Mouse (Mus musculus): ENCODE measurements at regions not wholly inside any gene's neighbourhood (a gene's known extent, or its start where the extent isn't known, plus 50 kb on each side); places are given as distances from the start of the nearest gene placed in this dataset.

- in situ Hi-C loops (cut with MboI; ENCODE audit: low pct_unique_long_range_greater_than_20kb in 1 of 2, low sequenced_read_pairs in 2 of 2, unreplicated experiment in 1 of 2) = no loop called here
Observed at GRCm38 (mm10) chr11:31462440-31462839, 92.6 kb upstream of the Stc2 start.

GRCm38 (mm10) chr11:31461824-31462223, 92.0 kb upstream of the Stc2 start:
- in situ Hi-C loops (cut with MboI; ENCODE audit: low pct_unique_long_range_greater_than_20kb in 1 of 2, low sequenced_read_pairs in 2 of 2, unreplicated experiment in 1 of 2) = no loop called here

GRCm38 (mm10) chr11:31461348-31461747, 91.5 kb upstream of the Stc2 start:
- in situ Hi-C loops (cut with MboI; ENCODE audit: low pct_unique_long_range_greater_than_20kb in 1 of 2, low sequenced_read_pairs in 2 of 2, unreplicated experiment in 1 of 2) = no loop called here

- in situ Hi-C loops (cut with MboI; ENCODE audit: low pct_unique_long_range_greater_than_20kb in 1 of 2, low sequenced_read_pairs in 2 of 2, unreplicated experiment in 1 of 2) = no loop called here
Observed at GRCm38 (mm10) chr11:31427374-31427773, 57.5 kb upstream of the Stc2 start.
